In genomic region chr12:86810725-86811444, GRCm38 (mm10) we compare ENCODE assay signal across 8 mouse cellular contexts.
A peak's percentile ranks its signal among the peaks of the same experiment; 100 is the strongest.
DNase-seq lines count a peak whose midpoint lies in the region; ATAC-seq lines count a peak whose summit lies in the region.

No protein-coding gene starts in this region.

- H3K4me1 ChIP-seq in embryonic facial prominence, embryonic 13.5 days, result peaks cover 67% of the 10 kb centered on the region
- H3K4me1 ChIP-seq in hindbrain, embryonic 16.5 days (ENCODE audit: control insufficient read depth, insufficient read depth, low read depth, low read length), result peaks cover 62% of the 10 kb centered on the region
- H3K4me1 ChIP-seq in stomach, embryonic 16.5 days (ENCODE audit: control insufficient read depth, insufficient read depth, low read length), result peaks cover 34% of the 10 kb centered on the region

- WGBS in embryonic facial prominence, embryonic 13.5 days, result 35% methylated on average over 11 of the region's 11 CpGs
- WGBS in hindbrain, embryonic 16.5 days, result 50% methylated on average over 11 of the region's 11 CpGs
- WGBS in stomach, embryonic 16.5 days, result 39% methylated on average over 11 of the region's 11 CpGs

- DNase-seq in embryo, embryonic 10 days (ENCODE audit: low spot score), result peak; percentile 28
- DNase-seq in embryo, embryonic 9.5 days (ENCODE audit: extremely low spot score), result no peak
- DNase-seq in CD4-positive, CD25-positive, alpha-beta regulatory T cell, adult 2 months (ENCODE audit: low read depth, low spot score), result peak; percentile 93
- peak; percentile 66 to 75 for DNase-seq in lung, postnatal 4 days
- no peak for DNase-seq in right cerebral cortex, postnatal 14 days

- no peak overlapping the region for H3K4me2 ChIP-seq in embryonic facial prominence, embryonic 13.5 days
- H3K4me2 ChIP-seq in hindbrain, embryonic 16.5 days (ENCODE audit: low read length), result no peak overlapping the region
- H3K4me2 ChIP-seq in stomach, embryonic 16.5 days (ENCODE audit: low read depth, low read length), result no peak overlapping the region

- no peaks in the 10 kb centered on the region for H3K36me3 ChIP-seq in embryonic facial prominence, embryonic 13.5 days
- H3K36me3 ChIP-seq in hindbrain, embryonic 16.5 days (ENCODE audit: control insufficient read depth, insufficient read depth, low read length), result no peaks in the 10 kb centered on the region
- H3K36me3 ChIP-seq in stomach, embryonic 16.5 days (ENCODE audit: control insufficient read depth, insufficient read depth, low read length), result no peaks in the 10 kb centered on the region

- H3K9ac ChIP-seq in embryonic facial prominence, embryonic 13.5 days, result no peak overlapping the region
- 0 out of 2 replicates have a peak overlapping the region, but pooled peaks have one; percentile 14 for H3K9ac ChIP-seq in hindbrain, embryonic 16.5 days (ENCODE audit: low read depth, low read length)
- peak overlapping the region; percentile 49; the same call in 1 of the 2 replicates for H3K9ac ChIP-seq in stomach, embryonic 16.5 days (ENCODE audit: low read length)

- no peaks in the 10 kb centered on the region for H3K27me3 ChIP-seq in embryonic facial prominence, embryonic 13.5 days
- H3K27me3 ChIP-seq in hindbrain, embryonic 16.5 days (replicated peaks; ENCODE audit: control insufficient read depth, insufficient read depth, low read length), result no peaks in the 10 kb centered on the region
- no peaks in the 10 kb centered on the region for H3K27me3 ChIP-seq in stomach, embryonic 16.5 days (ENCODE audit: control insufficient read depth, insufficient read depth, low read length)

- H3K27ac ChIP-seq in embryonic facial prominence, embryonic 13.5 days, result peak overlapping the region; percentile 86
- peak overlapping the region; percentile 76 for H3K27ac ChIP-seq in hindbrain, embryonic 16.5 days (ENCODE audit: low read depth, low read length)
- peak overlapping the region; percentile 73 for H3K27ac ChIP-seq in stomach, embryonic 16.5 days (ENCODE audit: low read length)

- no peak for ATAC-seq in embryonic facial prominence, embryonic 13.5 days (ENCODE audit: insufficient number of reproducible peaks, insufficient read depth, low FRiP score, low TSS enrichment, low read depth)
- no peak for ATAC-seq in hindbrain, embryonic 16.5 days
- ATAC-seq in stomach, embryonic 16.5 days (ENCODE audit: insufficient read depth, low FRiP score), result no peak

- H3K4me3 ChIP-seq in embryonic facial prominence, embryonic 13.5 days, result no peak overlapping the region
- H3K4me3 ChIP-seq in hindbrain, embryonic 16.5 days (ENCODE audit: low read length), result no peak overlapping the region
- no peak overlapping the region for H3K4me3 ChIP-seq in stomach, embryonic 16.5 days (replicated peaks; ENCODE audit: low read length)

- no peaks in the 10 kb centered on the region for H3K9me3 ChIP-seq in embryonic facial prominence, embryonic 13.5 days
- H3K9me3 ChIP-seq in hindbrain, embryonic 16.5 days (ENCODE audit: control insufficient read depth, low read length), result no peaks in the 10 kb centered on the region
- no peaks in the 10 kb centered on the region for H3K9me3 ChIP-seq in stomach, embryonic 16.5 days (replicated peaks; ENCODE audit: control insufficient read depth, low read length)

Comparison
In these comparisons a context has a peak if more than half of its experiments do, and no peak if none do; other contexts are left out.
1. DNase-seq: peak in embryo, embryonic 10 days (single experiment), CD4-positive, CD25-positive, alpha-beta regulatory T cell, adult 2 months (single experiment) and lung, postnatal 4 days (2 of 2); none in embryo, embryonic 9.5 days (single experiment) and right cerebral cortex, postnatal 14 days (single experiment).
2. Peak in every context shown above with its lines, with median percentiles within 50 percentile points of each other: H3K27ac ChIP-seq.